Mouse (Mus musculus) embryonic stem cell, embryonic (primary cell): ENCODE data around the gene Ceacam2.
"Not testable (repeated sequence)": the region's sequence is repeated elsewhere in the genome, so short reads cannot be mapped to it uniquely, and the experiment has no call there.

Source experiments
- CTCF ChIA-PET, 4 experiments: fragments of 300-600 bp in 2 of 4; fragments of 350-600 bp in 2 of 4; sonication (Branson Sonifier 250); formaldehyde crosslinking; loops; one replicate each; lab custom pipeline; 2022; ENCODE audit warnings: inconsistent platforms in 2 of 4; lab: Charles Lee
- POLR2A ChIA-PET, 4 experiments: fragments of 300-600 bp in 2 of 4; fragments of 350-600 bp in 2 of 4; sonication (Branson Sonifier 250); formaldehyde crosslinking; loops; one replicate each; lab custom pipeline; 2022; ENCODE audit warnings: antibody characterized with exemption in 4 of 4, inconsistent platforms in 1 of 4; lab: Charles Lee

Ceacam2 gene

GRCm38 (mm10) chr7:25539376-25539907, at the start of gene Ceacam2:
Gene Ceacam2 (minus strand): TSS chr7:25539857.
- ChIA-PET CTCF (interaction anchor here in 1 of 4 experiments (0.7 to 1.6 kb wide), 2 partner anchors 62 to 763 kb away, joined by 6 read pairs; partner anchors contain the start of gene Ceacam1), POLR2A (interaction anchor here in 2 of 4 experiments (0.7 kb wide), 2 partner anchors 62 kb away, joined by 3 to 5 read pairs; partner anchors contain the start of gene Ceacam1 (in 2 of the 2))

GRCm38 (mm10) chr7:25585351-25586204, 45.9 kb upstream of the Ceacam2 start:
- ChIA-PET CTCF (no interaction called here), POLR2A (no interaction called here)

- POLR2A ChIA-PET: interaction anchor here in 1 of 4 experiments (0.6 to 1.0 kb wide), 2 partner anchors 53 to 1719 kb away, joined by 3 to 4 read pairs; no protein-coding TSS in a partner anchor
Measured at GRCm38 (mm10) chr7:25584651-25585050, 45.0 kb upstream of the Ceacam2 start.

GRCm38 (mm10) chr7:25582301-25582810, 42.7 kb upstream of the Ceacam2 start:
- CTCF ChIA-PET: interaction anchor here (0.5 to 2.2 kb wide), 11 partner anchors 17 to 481 kb away, joined by 3 to 10 read pairs (median 4); no protein-coding TSS in a partner anchor
- POLR2A ChIA-PET: interaction anchor here in 3 of 4 experiments (0.6 to 1.7 kb wide), 8 partner anchors 11 to 1778 kb away, joined by 3 to 11 read pairs (median 3); no protein-coding TSS in a partner anchor

More at GRCm38 (mm10) chr7:25584651-25585050, 45.0 kb upstream of the Ceacam2 start:
- CTCF ChIA-PET: no interaction called here

GRCm38 (mm10) chr7:25579441-25579840, 39.8 kb upstream of the Ceacam2 start:
- ChIA-PET CTCF (no interaction called here), POLR2A (interaction anchor here in 1 of 4 experiments (1.2 kb wide), 1 partner anchor 146 kb away, joined by 3 read pairs; no protein-coding TSS in a partner anchor)

- CTCF ChIA-PET: interaction anchor here in 1 of 4 experiments (0.5 kb wide), 1 partner anchor 738 kb away, joined by 3 read pairs; no protein-coding TSS in a partner anchor
- POLR2A ChIA-PET: interaction anchor here in 2 of 4 experiments (1.1 kb wide), 2 partner anchors 737 kb away, joined by 3 to 8 read pairs; no protein-coding TSS in a partner anchor
Measured at GRCm38 (mm10) chr7:25576793-25577437, 37.3 kb upstream of the Ceacam2 start.

- POLR2A ChIA-PET: interaction anchor here in 2 of 4 experiments (1.1 kb wide), 2 partner anchors 736 to 737 kb away, joined by 3 to 8 read pairs; no protein-coding TSS in a partner anchor
- CTCF ChIA-PET: interaction anchor here in 1 of 4 experiments (0.5 kb wide), 1 partner anchor 737 kb away, joined by 3 read pairs; no protein-coding TSS in a partner anchor
Measured at GRCm38 (mm10) chr7:25576308-25576707, 36.7 kb upstream of the Ceacam2 start.

- POLR2A ChIA-PET: no interaction called here
- CTCF ChIA-PET: no interaction called here
Measured at GRCm38 (mm10) chr7:25575870-25576269, 36.2 kb upstream of the Ceacam2 start.

GRCm38 (mm10) chr7:25575105-25575504, 35.4 kb upstream of the Ceacam2 start:
- CTCF ChIA-PET: no interaction called here

GRCm38 (mm10) chr7:25573806-25574205, 34.1 kb upstream of the Ceacam2 start:
- CTCF ChIA-PET, POLR2A ChIA-PET: not testable (repeated sequence)

More at GRCm38 (mm10) chr7:25575105-25575504, 35.4 kb upstream of the Ceacam2 start:
- POLR2A ChIA-PET: no interaction called here

GRCm38 (mm10) chr7:25568721-25569120, 29.1 kb upstream of the Ceacam2 start:
- POLR2A ChIA-PET: no interaction called here
- CTCF ChIA-PET: no interaction called here

GRCm38 (mm10) chr7:25541464-25541863, 1.8 kb upstream of the Ceacam2 start:
- POLR2A ChIA-PET: interaction anchor here in 1 of 4 experiments (1.0 kb wide), 1 partner anchor 14 kb away, joined by 3 read pairs; no protein-coding TSS in a partner anchor
- CTCF ChIA-PET: interaction anchor here in 1 of 4 experiments (1.2 kb wide), 1 partner anchor 10 kb away, joined by 4 read pairs; no protein-coding TSS in a partner anchor

- CTCF ChIA-PET: interaction anchor here in 2 of 4 experiments (0.6 to 1.6 kb wide), 4 partner anchors 62 to 764 kb away, joined by 4 to 14 read pairs (median 6); partner anchors contain the start of gene Ceacam1 (in 1 of the 2)
Measured at GRCm38 (mm10) chr7:25539954-25540353, 297 bp upstream of the Ceacam2 start.

GRCm38 (mm10) chr7:25530837-25531236, 8.8 kb downstream of the Ceacam2 start:
- POLR2A ChIA-PET: interaction anchor here (0.6 to 2.3 kb wide), 14 partner anchors 11 to 150 kb away, joined by 3 to 11 read pairs (median 3); partner anchors contain the start of gene B9d2 (in 1 of the 4)

More at GRCm38 (mm10) chr7:25539954-25540353, 297 bp upstream of the Ceacam2 start:
- POLR2A ChIA-PET: interaction anchor here in 2 of 4 experiments (0.7 kb wide), 2 partner anchors 63 kb away, joined by 3 to 5 read pairs; partner anchors contain the start of gene Ceacam1 (in 2 of the 2)

GRCm38 (mm10) chr7:25516070-25516777, 23.4 kb downstream of the Ceacam2 start:
- POLR2A ChIA-PET, CTCF ChIA-PET: not testable (repeated sequence)

More at GRCm38 (mm10) chr7:25530837-25531236, 8.8 kb downstream of the Ceacam2 start:
- CTCF ChIA-PET: interaction anchor here in 3 of 4 experiments (0.9 to 1.3 kb wide), 3 partner anchors 11 to 106 kb away, joined by 4 to 5 read pairs (median 4); no protein-coding TSS in a partner anchor

GRCm38 (mm10) chr7:25515667-25516066, 24.0 kb downstream of the Ceacam2 start:
- POLR2A ChIA-PET, CTCF ChIA-PET: not testable (repeated sequence)

- ChIA-PET POLR2A (no interaction called here), CTCF (interaction anchor here in 1 of 4 experiments (0.6 kb wide), 1 partner anchor 433 kb away, joined by 3 read pairs; no protein-coding TSS in a partner anchor)
Measured at GRCm38 (mm10) chr7:25509925-25510324, 29.7 kb downstream of the Ceacam2 start.
